Mouse (Mus musculus) cerebellum, adult 9-11 months (tissue): ENCODE data around the gene Tns2.
A peak's percentile ranks its signal among the peaks of the same experiment; 100 is the strongest.
"Not testable (repeated sequence)": the region's sequence is repeated elsewhere in the genome, so short reads cannot be mapped to it uniquely, and the experiment has no call there.

Experiments
- DNase-seq: peaks from one replicate; pipeline ENCODE4 v3.0.0; 2022

The Tns2 gene

GRCm38 (mm10) chr15:102142914-102143912, 43.0 kb downstream of the Tns2 start:
- DNase-seq, result no peak

GRCm38 (mm10) chr15:102144274-102144711, 44.1 kb downstream of the Tns2 start, which contains the start of gene Igfbp6:
Igfbp6 (plus strand) TSS chr15:102144362.
- DNase-seq, result no peak

GRCm38 (mm10) chr15:102144726-102145125, 44.5 kb downstream of the Tns2 start:
- DNase-seq, result no peak

GRCm38 (mm10) chr15:102145330-102145729, 45.1 kb downstream of the Tns2 start:
- no peak for DNase-seq

GRCm38 (mm10) chr15:102146089-102146488, 45.9 kb downstream of the Tns2 start:
- DNase-seq, result no peak

- DNase-seq, result peak; percentile 45
These were observed 46.7 kb downstream of the Tns2 start for GRCm38 (mm10) chr15:102146882-102147281.

- DNase-seq, result no peak
These were observed 47.6 kb downstream of the Tns2 start for GRCm38 (mm10) chr15:102147674-102148402.

- no peak for DNase-seq
These were observed 49.3 kb downstream of the Tns2 start for GRCm38 (mm10) chr15:102149561-102149960.

- no peak for DNase-seq
These were observed 50.3 kb downstream of the Tns2 start, which contains the start of gene Soat2 for GRCm38 (mm10) chr15:102150301-102151135. Soat2 (plus strand) TSS chr15:102150526.

GRCm38 (mm10) chr15:102152646-102153045, 52.4 kb downstream of the Tns2 start:
- no peak for DNase-seq

GRCm38 (mm10) chr15:102155006-102155405, 54.8 kb downstream of the Tns2 start:
- not testable (repeated sequence) for DNase-seq

- no peak for DNase-seq
These were observed 56.6 kb downstream of the Tns2 start for GRCm38 (mm10) chr15:102156836-102157235.

- no peak for DNase-seq
These were observed 60.3 kb downstream of the Tns2 start for GRCm38 (mm10) chr15:102160415-102161060.

- no peak for DNase-seq
These were observed 63.9 kb downstream of the Tns2 start for GRCm38 (mm10) chr15:102163900-102164693.

- DNase-seq, result no peak
These were observed 65.4 kb downstream of the Tns2 start for GRCm38 (mm10) chr15:102165468-102166100.
